Mouse (Mus musculus) hindbrain, embryonic 15.5 days (tissue): Measurements from ENCODE around the gene Arnt. TPM values are rescaled to one million over a fixed set of nuclear protein-coding genes. Genes with fewer than 3 reads are reported as not detected.
A peak's percentile ranks its signal among the peaks of the same experiment; 100 is the strongest.
"Not testable (repeated sequence)": the region's sequence is repeated elsewhere in the genome, so short reads cannot be mapped to it uniquely, and the experiment has no call there.

Source experiments
- ATAC-seq: fragments of 200-750 bp; cut with Nextera tagmentation; 2 replicates; pipeline ENCODE4 v1.8.0; 2017; ENCODE audit warnings: low read depth, moderate number of reproducible peaks, moderate TSS enrichment; ENCODE audit not compliant: low FRiP score
- H3K27ac ChIP-seq: fragments of 300-500 bp; sonication (generic); replicated peaks from 2 replicates; pipeline ENCODE4 v1.5.1; 2015; ENCODE audit warnings: mild to moderate bottlenecking, inconsistent platforms
- H3K27me3 ChIP-seq: fragments of 300-500 bp; sonication (generic); 2 replicates; pipeline ENCODE4 v1.6.1; 2015; ENCODE audit warnings: control low read depth, inconsistent platforms
- H3K36me3 ChIP-seq: fragments of 300-500 bp; sonication (generic); 2 replicates; pipeline ENCODE4 v1.6.1; 2015; ENCODE audit warnings: control low read depth, inconsistent platforms
- H3K4me1 ChIP-seq: fragments of 300-500 bp; sonication (generic); replicated peaks from 2 replicates; pipeline ENCODE4 v1.6.1; 2015; ENCODE audit warnings: control low read depth, inconsistent platforms
- H3K4me2 ChIP-seq: fragments of 300-500 bp; sonication (generic); 2 replicates; pipeline ENCODE4 v1.6.1; 2015; ENCODE audit warnings: moderate library complexity, mild to moderate bottlenecking, inconsistent platforms
- H3K4me3 ChIP-seq: fragments of 300-500 bp; sonication (generic); 2 replicates; pipeline ENCODE4 v1.5.1; 2015; ENCODE audit warnings: mild to moderate bottlenecking, inconsistent platforms
- H3K9ac ChIP-seq: fragments of 300-500 bp; sonication (generic); 2 replicates; pipeline ENCODE4 v1.6.1; 2015; ENCODE audit warnings: inconsistent platforms
- H3K9me3 ChIP-seq: fragments of 300-500 bp; sonication (generic); 2 replicates; pipeline ENCODE4 v1.6.1; 2016; ENCODE audit warnings: control low read depth, inconsistent platforms
- WGBS: fragments of 180-500 bp; shearing (Covaris S2); methylation state at CpG from one replicate; pipeline ENCODE4 v1.1.7; 2015; 5-methylcytosine and 5-hydroxymethylcytosine counted together
- polyA plus RNA-seq: library from polyadenylated mRNA; unstranded; fragments of >200 nt; fragmentation: Nextera tagmentation; extraction: Ambion mirVana; gene quantifications from 2 replicates; pipeline ENCODE4 v1.2.1, GENCODE M21; 2015

Arnt gene
- 15.8 and 17.5 TPM in 2 replicates for polyA plus RNA-seq

DNA sequence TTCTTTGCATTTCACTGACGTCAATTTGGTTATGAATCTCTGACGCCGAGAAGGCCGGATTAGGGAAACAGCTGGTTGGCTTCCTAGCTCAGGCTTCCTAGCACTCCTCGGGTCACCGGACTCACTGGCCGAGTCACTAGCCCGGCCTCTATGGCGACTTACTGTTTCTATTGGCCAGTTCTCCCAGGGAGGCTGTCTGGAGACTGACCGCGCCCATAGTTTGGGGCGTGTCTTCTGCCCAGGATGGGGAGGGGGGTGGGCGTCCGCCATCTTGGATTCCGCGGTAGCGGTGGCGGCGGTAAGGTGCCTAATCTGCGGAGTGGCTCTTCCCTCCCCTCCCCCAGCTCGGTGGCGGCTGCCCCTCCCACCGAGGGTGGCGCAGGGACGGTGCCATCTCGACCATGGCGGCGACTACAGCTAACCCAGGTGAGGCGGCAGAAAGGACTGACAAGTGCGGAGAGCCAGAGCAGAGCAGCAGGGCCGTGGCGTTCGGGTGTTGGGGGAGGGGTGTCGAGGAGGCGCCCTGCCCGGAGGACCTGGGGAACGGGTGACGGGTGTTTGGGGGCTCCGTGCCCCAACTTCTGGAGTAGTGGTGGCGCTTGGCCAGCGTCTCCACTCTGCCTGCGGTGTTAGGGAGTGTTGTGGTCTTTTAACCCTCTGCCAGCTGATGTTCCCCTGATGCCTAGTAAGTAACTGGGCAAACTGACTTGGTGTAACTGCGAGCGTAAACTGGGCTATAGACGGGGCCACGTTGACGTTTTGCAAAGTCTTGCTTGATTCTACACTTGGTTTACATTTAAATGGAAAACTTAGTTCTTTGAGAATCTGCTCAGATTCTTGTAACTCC is at the start of gene Arnt:
Arnt (plus strand) TSS at position 253 of the 847 bp plus-strand sequence.
- H3K4me1 ChIP-seq = peaks cover 23% of the 10 kb centered on the region
- H3K4me2 ChIP-seq = peak within 1 kb of the TSS; percentile 79
- under 1% methylated on average over 47 of the region's 47 CpGs for WGBS
- H3K27me3 ChIP-seq = 0 out of 2 replicates have a peak, but pooled peaks cover 1% of the 10 kb centered on the region
- H3K27ac ChIP-seq = peak within 1 kb of the TSS; percentile 86
- H3K36me3 ChIP-seq = peaks cover 12% of the 10 kb centered on the region
- H3K9ac ChIP-seq = peak within 1 kb of the TSS; percentile 73
- ATAC-seq = peak; percentile 99
- H3K4me3 ChIP-seq = peak within 1 kb of the TSS; percentile 85
- H3K9me3 ChIP-seq = no peaks in the 10 kb centered on the region

- Histone ChIP-seq H3K9ac (no peak overlapping the region), H3K4me2 (no peak overlapping the region), H3K4me1 (no peaks in the 10 kb centered on the region), H3K9me3 (no peaks in the 10 kb centered on the region), H3K36me3 (no peaks in the 10 kb centered on the region), H3K4me3 (no peak overlapping the region), H3K27ac (no peak overlapping the region), H3K27me3 (no peaks in the 10 kb centered on the region)
- ATAC-seq = no peak
- whole genome bisulfite sequencing = 93% methylated on average over 5 of the region's 5 CpGs
Measured at GRCm38 (mm10) chr3:95385401-95386075, 48.6 kb upstream of the Arnt start.

- Histone ChIP-seq H3K9ac (no peak overlapping the region), H3K4me2 (no peak overlapping the region), H3K27me3 (no peaks in the 10 kb centered on the region), H3K4me1 (no peaks in the 10 kb centered on the region), H3K4me3 (no peak overlapping the region), H3K9me3 (no peaks in the 10 kb centered on the region), H3K36me3 (no peaks in the 10 kb centered on the region), H3K27ac (no peak overlapping the region)
- no peak for ATAC-seq
- 85% methylated on average over 4 of the region's 4 CpGs for WGBS
Measured at GRCm38 (mm10) chr3:95394385-95394784, 39.8 kb upstream of the Arnt start.

DNA sequence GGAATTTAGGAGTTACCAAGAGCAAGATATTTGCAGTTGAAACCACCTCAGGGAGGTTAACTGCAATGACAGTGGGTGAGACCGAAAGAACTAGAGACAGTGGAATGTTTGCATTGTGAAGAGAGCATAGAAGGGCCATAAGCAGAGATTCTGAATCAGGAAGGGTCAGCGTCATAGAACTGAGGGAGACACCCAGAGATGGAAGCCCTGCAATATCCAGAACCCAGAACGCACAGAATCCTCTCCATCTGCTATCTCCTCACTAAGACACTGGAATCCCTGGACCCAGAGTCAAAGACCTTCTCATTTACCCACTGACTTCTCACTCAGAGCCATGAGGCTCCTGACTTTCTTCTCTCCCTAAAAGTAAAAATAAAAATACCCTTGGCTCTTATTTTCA is 31.4 kb upstream of the Arnt start, which contains the start of gene 4930558C23Rik:
4930558C23Rik (minus strand) TSS at position 101 of the 400 bp plus-strand sequence.
- H3K4me2 ChIP-seq = no peak within 1 kb of the TSS
- H3K27me3 ChIP-seq = no peaks in the 10 kb centered on the region
- no peak within 1 kb of the TSS for H3K9ac ChIP-seq
- 86% methylated on average over 3 of the region's 3 CpGs for WGBS
- H3K36me3 ChIP-seq = no peaks in the 10 kb centered on the region
- ATAC-seq = no peak
- no peak within 1 kb of the TSS for H3K4me3 ChIP-seq
- no peaks in the 10 kb centered on the region for H3K4me1 ChIP-seq
- H3K9me3 ChIP-seq = no peaks in the 10 kb centered on the region
- H3K27ac ChIP-seq = no peak within 1 kb of the TSS

- ATAC-seq = no peak
- WGBS = 82% methylated on average over 1 of the region's 1 CpGs
Measured at GRCm38 (mm10) chr3:95407728-95408127, 26.5 kb upstream of the Arnt start.

DNA sequence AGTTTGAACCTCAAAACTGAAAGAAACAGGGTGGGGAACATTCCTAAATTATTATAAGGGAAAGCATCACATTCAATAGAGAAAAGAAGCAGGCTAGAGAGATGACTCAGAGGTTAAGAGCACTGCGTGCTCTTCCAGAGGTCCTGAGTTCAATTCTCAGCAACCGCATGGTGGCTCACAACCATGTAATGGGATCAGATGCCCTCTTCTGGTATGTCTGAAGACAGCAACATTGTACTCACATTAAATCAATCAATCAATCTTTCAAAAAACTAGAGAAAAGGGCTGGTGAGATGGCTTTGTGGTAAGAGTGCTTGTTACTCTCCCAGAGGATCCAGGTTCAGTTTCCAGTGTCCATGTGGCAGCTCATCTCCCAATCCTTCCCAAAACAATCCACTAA is 25.3 kb upstream of the Arnt start:
- no peak overlapping the region for H3K27ac ChIP-seq
- H3K4me3 ChIP-seq = no peak overlapping the region
- H3K36me3 ChIP-seq = no peaks in the 10 kb centered on the region
- no peak overlapping the region for H3K4me2 ChIP-seq
- ATAC-seq = no peak
- H3K9me3 ChIP-seq = no peaks in the 10 kb centered on the region
- no peaks in the 10 kb centered on the region for H3K4me1 ChIP-seq
- no peak overlapping the region for H3K9ac ChIP-seq
- 97% methylated on average over 2 of the region's 2 CpGs for WGBS
- no peaks in the 10 kb centered on the region for H3K27me3 ChIP-seq

More at GRCm38 (mm10) chr3:95407728-95408127, 26.5 kb upstream of the Arnt start:
- no peaks in the 10 kb centered on the region for H3K9me3 ChIP-seq
- no peak overlapping the region for H3K4me2 ChIP-seq
- no peaks in the 10 kb centered on the region for H3K27me3 ChIP-seq
- H3K4me1 ChIP-seq = no peaks in the 10 kb centered on the region
- no peak overlapping the region for H3K9ac ChIP-seq
- no peak overlapping the region for H3K27ac ChIP-seq
- no peak overlapping the region for H3K4me3 ChIP-seq
- no peaks in the 10 kb centered on the region for H3K36me3 ChIP-seq

DNA sequence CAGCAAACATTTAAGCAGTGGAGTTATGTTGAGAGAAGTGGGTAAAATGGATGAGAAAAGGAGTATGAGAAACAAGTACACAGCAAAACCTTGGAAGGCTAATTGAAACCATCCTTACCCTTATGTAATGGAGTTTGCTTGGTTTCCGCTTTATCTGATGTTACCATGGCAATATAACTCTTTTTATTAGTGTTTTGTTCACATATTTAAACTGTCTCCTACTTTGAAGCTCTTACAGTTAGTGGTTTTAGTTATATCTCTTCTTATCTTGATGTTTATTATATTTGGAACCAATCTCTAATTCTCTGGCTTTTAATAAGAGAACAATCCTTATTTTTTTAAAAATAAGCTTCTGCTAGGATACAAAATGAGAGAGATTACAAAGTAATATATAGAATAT is 21.9 kb upstream of the Arnt start:
- H3K4me1 ChIP-seq = no peaks in the 10 kb centered on the region
- H3K27me3 ChIP-seq = no peaks in the 10 kb centered on the region
- WGBS = 97% methylated on average over 1 of the region's 1 CpGs
- H3K36me3 ChIP-seq = no peaks in the 10 kb centered on the region
- H3K27ac ChIP-seq = no peak overlapping the region
- ATAC-seq = no peak
- no peak overlapping the region for H3K4me3 ChIP-seq
- H3K4me2 ChIP-seq = no peak overlapping the region
- H3K9me3 ChIP-seq = no peaks in the 10 kb centered on the region
- no peak overlapping the region for H3K9ac ChIP-seq

DNA sequence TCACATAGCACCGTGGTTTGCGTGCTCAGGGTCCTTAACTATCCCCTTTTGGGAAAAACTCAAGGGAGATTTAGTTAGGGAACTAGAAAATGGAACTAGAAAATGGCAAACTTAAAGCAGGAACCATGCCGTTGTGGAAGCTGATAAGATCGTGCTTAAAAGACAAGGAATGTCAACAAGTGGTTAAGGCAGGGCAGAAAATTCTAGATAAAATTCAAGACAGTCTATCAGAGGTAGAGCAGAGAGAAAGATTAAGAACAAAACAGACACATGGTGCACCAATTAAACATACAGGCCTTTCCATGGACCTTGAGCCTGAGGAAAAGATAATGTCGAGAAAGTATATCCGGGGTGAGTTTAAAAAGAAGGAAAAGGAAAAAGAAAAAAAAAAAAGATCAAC is 16.3 kb upstream of the Arnt start:
- WGBS = 95% methylated on average over 6 of the region's 6 CpGs
- Histone ChIP-seq H3K9ac (no peak overlapping the region), H3K36me3 (no peaks in the 10 kb centered on the region), H3K4me1 (no peaks in the 10 kb centered on the region), H3K4me3 (no peak overlapping the region), H3K27me3 (no peaks in the 10 kb centered on the region), H3K9me3 (no peaks in the 10 kb centered on the region), H3K4me2 (no peak overlapping the region), H3K27ac (no peak overlapping the region)
- no peak for ATAC-seq

- H3K36me3 ChIP-seq, ATAC-seq, H3K4me3 ChIP-seq, H3K27ac ChIP-seq, H3K4me1 ChIP-seq, H3K27me3 ChIP-seq, H3K9ac ChIP-seq, H3K4me2 ChIP-seq, H3K9me3 ChIP-seq: not testable (repeated sequence)
- WGBS = 89% methylated on average over 5 of the region's 5 CpGs
Measured at GRCm38 (mm10) chr3:95426476-95426875, 7.7 kb upstream of the Arnt start.

DNA sequence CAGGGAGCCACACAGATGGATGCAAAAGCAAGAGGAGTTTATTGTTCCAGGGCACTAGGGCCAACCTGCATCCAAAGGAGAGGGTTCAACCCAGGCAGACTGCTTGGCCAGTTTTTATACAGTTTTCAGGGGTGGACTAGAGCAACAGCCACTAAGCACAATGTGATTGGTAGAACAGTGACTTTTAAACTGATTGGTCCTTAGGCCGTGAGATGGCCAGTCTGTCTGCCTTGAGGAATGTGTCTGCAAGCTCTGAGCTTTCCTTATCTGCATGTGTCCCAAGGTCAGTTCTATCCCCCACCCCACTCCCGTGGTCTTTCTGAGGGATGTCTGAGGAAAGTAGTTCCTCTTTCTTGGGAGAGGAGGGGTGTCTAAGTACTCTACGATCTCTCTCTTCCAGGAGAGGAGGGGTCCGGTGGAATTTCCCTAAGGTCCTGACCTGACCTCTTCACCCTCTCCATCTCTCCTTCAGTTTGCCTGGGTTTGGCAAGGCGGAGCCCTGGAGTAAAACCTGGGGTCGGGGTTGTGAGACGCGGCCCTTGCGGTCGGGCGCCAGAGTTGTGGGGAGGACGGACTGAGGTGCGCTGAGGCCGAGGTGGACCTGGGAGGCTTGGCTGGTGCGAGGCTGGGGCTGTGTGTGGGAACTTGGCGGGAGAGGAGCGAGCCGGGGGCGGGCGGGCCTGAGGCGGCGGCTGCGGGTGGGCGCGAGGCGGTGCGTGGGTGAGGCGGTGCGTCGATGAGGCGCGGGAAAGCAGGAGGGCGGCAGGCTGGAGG is 6.9 kb upstream of the Arnt start:
- not testable (repeated sequence) for H3K9ac ChIP-seq

DNA sequence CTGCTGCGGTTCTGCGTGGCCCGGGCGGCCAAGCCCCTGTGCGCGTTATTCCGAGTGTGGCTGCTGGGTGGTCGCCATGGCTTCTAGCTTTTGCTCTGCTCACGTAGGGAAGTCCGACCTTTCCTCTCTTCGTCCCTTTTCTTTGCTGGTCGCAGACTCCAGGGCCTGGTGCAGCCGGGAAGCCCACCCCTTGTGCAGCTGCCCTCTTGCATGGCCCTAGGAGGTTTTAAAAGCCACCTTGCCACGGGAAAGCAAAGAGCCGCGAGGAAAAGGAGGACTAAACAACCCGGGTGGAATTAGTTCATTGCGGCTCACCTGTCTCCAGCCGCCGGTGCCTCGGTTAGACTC is 6.3 kb upstream of the Arnt start:
- 23% methylated on average over 16 of the region's 21 CpGs for WGBS
- not testable (repeated sequence) for H3K27ac ChIP-seq, H3K36me3 ChIP-seq, H3K9me3 ChIP-seq, H3K27me3 ChIP-seq, H3K9ac ChIP-seq, H3K4me1 ChIP-seq
- peak overlapping the region; percentile 30 for H3K4me3 ChIP-seq
- H3K4me2 ChIP-seq = peak overlapping the region; percentile 54
- ATAC-seq = peak; percentile 51; the same call in 1 of the 2 replicates

More for the DNA sequence above, 6.9 kb upstream of the Arnt start:
- not testable (repeated sequence) for H3K36me3 ChIP-seq, H3K27ac ChIP-seq, H3K9me3 ChIP-seq, H3K27me3 ChIP-seq, H3K4me1 ChIP-seq
- WGBS = 39% methylated on average over 10 of the region's 33 CpGs
- Histone ChIP-seq H3K4me3 (peak overlapping the region; percentile 30), H3K4me2 (peak overlapping the region; percentile 54)
- ATAC-seq = peak; percentile 82

DNA sequence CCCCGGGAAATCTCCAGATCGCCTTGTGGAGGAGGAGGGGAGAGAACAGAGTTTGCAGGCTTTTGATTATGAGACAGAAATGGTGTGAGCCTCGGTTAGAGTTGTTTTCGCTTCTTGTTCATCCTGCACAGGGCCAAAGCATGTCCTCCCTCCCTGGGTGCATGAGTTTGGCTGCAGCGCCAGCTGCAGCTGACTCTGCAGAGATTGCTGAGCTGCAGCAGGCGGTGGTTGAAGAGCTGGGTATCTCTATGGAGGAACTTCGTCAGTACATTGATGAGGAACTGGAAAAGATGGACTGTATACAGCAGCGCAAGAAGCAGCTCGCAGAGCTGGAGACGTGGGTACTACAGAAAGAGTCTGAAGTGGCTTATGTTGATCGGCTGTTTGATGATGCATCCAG is 5.8 kb upstream of the Arnt start:
- not testable (repeated sequence) for H3K4me1 ChIP-seq, H3K9me3 ChIP-seq, H3K27ac ChIP-seq, H3K4me3 ChIP-seq, H3K9ac ChIP-seq, ATAC-seq, H3K4me2 ChIP-seq, H3K27me3 ChIP-seq, H3K36me3 ChIP-seq
- WGBS = 66% methylated on average over 4 of the region's 11 CpGs
